Mouse (Mus musculus) adrenal gland, adult 2 months (tissue): ENCODE data around the gene Gpr6. TPM values are rescaled to one million over a fixed set of nuclear protein-coding genes. Genes with fewer than 3 reads are reported as not detected.

Source experiments
- DNase-seq: peaks from one replicate; pipeline ENCODE4 v3.0.0; 2021
- long read RNA-seq: library from polyadenylated mRNA; stranded (forward); transcript quantifications from one replicate; pipeline ENCODE4 v2.0.0, GENCODE M21; 2021
- polyA plus RNA-seq: library from polyadenylated mRNA; depleted of rRNA; stranded (reverse); fragments of >200 nt; gene quantifications from 2 replicates; pipeline ENCODE4 v1.2.3, GENCODE M21; 2012; rRNA removed
- total RNA-seq, 2 experiments: library from RNA; stranded (reverse); gene quantifications; 2 replicates each; pipeline ENCODE4 v1.2.3; 2021

Gene Gpr6
- not detected for total RNA-seq
- not detected in 2 replicates for polyA plus RNA-seq
- long read RNA-seq = 0 reads

- DNase-seq = no peak
Measured at GRCm38 (mm10) chr10:41072116-41072515, at the start of gene Gpr6. Gpr6 (minus strand) TSS chr10:41072285.

GRCm38 (mm10) chr10:41100060-41100459 is 28.0 kb upstream of the Gpr6 start:
- DNase-seq = no peak

- DNase-seq = no peak
Measured at GRCm38 (mm10) chr10:41098137-41098536, 26.1 kb upstream of the Gpr6 start.

GRCm38 (mm10) chr10:41088852-41089251 is 16.8 kb upstream of the Gpr6 start:
- DNase-seq = no peak

- DNase-seq = peak; percentile 9
Measured at GRCm38 (mm10) chr10:41071696-41072095, 389 bp downstream of the Gpr6 start.

GRCm38 (mm10) chr10:41070693-41071651 is 1.1 kb downstream of the Gpr6 start:
- no peak for DNase-seq

GRCm38 (mm10) chr10:41060250-41060831 is 11.7 kb downstream of the Gpr6 start:
- DNase-seq = no peak

- peak; percentile 22 for DNase-seq
Measured at GRCm38 (mm10) chr10:41055581-41055980, 16.5 kb downstream of the Gpr6 start.

- no peak for DNase-seq
Measured at GRCm38 (mm10) chr10:41054005-41054404, 18.1 kb downstream of the Gpr6 start.

- no peak for DNase-seq
Measured at GRCm38 (mm10) chr10:41042272-41042671, 29.8 kb downstream of the Gpr6 start.

- no peak for DNase-seq
Measured at GRCm38 (mm10) chr10:41041478-41041877, 30.6 kb downstream of the Gpr6 start.

GRCm38 (mm10) chr10:41040530-41041085 is 31.5 kb downstream of the Gpr6 start:
- DNase-seq = no peak

GRCm38 (mm10) chr10:41038476-41038875 is 33.6 kb downstream of the Gpr6 start:
- no peak for DNase-seq

- peak; percentile 79 for DNase-seq
Measured at GRCm38 (mm10) chr10:41037722-41038121, 34.4 kb downstream of the Gpr6 start.

GRCm38 (mm10) chr10:41032811-41033210 is 39.3 kb downstream of the Gpr6 start:
- peak; percentile 84 for DNase-seq

- DNase-seq = no peak
Measured at GRCm38 (mm10) chr10:41024860-41025259, 47.2 kb downstream of the Gpr6 start.

- DNase-seq = no peak
Measured at GRCm38 (mm10) chr10:41024406-41024805, 47.7 kb downstream of the Gpr6 start.

- no peak for DNase-seq
Measured at GRCm38 (mm10) chr10:41022226-41022625, 49.9 kb downstream of the Gpr6 start.
